Mouse (Mus musculus) olfactory bulb, adult 2 months (tissue): ENCODE data around the gene Myo5a. TPM values are rescaled to one million over a fixed set of nuclear protein-coding genes. Genes with fewer than 3 reads are reported as not detected.

Source experiments
- H3K27ac ChIP-seq: fragments of 200-500 bp; 2 replicates; pipeline ENCODE4 v1.5.1; 2012; ENCODE audit warnings: low read depth, low read length; ENCODE audit not compliant: insufficient read depth
- H3K4me1 ChIP-seq: fragments of 200-500 bp; 2 replicates; pipeline ENCODE4 v1.6.1; 2012; ENCODE audit warnings: low read length; ENCODE audit not compliant: control insufficient read depth, insufficient read depth
- H3K4me3 ChIP-seq: fragments of 200-500 bp; 2 replicates; pipeline ENCODE4 v1.5.1; 2012; ENCODE audit warnings: mild to moderate bottlenecking, low read depth, low read length, moderate library complexity; ENCODE audit not compliant: insufficient read depth
- CTCF ChIP-seq: fragments of 200-500 bp; IDR thresholded peaks from 2 replicates; pipeline ENCODE4 v1.5.1; 2012; ENCODE audit warnings: low read depth, mild to moderate bottlenecking, low read length, moderate library complexity; ENCODE audit not compliant: insufficient read depth
- POLR2A ChIP-seq: fragments of 200-500 bp; IDR thresholded peaks from 2 replicates; pipeline ENCODE4 v1.6.1; 2012; ENCODE audit warnings: mild to moderate bottlenecking, low read depth, low read length, moderate library complexity; ENCODE audit not compliant: insufficient read depth
- WGBS: fragments of 180-500 bp; shearing (Covaris S2); methylation state at CpG from one replicate; pipeline ENCODE4 v1.1.7; 2018; 5-methylcytosine and 5-hydroxymethylcytosine counted together
- polyA plus RNA-seq: library from polyadenylated mRNA; stranded (reverse); fragments of >200 nt; gene quantifications from 2 replicates; pipeline ENCODE4 v1.2.4, GENCODE M21; 2012; ENCODE audit warnings: low replicate concordance; ENCODE audit not compliant: missing spikeins, insufficient read depth, insufficient read length

Myo5a gene
- polyA plus RNA-seq, 1 experiment: 292 TPM

DNA sequence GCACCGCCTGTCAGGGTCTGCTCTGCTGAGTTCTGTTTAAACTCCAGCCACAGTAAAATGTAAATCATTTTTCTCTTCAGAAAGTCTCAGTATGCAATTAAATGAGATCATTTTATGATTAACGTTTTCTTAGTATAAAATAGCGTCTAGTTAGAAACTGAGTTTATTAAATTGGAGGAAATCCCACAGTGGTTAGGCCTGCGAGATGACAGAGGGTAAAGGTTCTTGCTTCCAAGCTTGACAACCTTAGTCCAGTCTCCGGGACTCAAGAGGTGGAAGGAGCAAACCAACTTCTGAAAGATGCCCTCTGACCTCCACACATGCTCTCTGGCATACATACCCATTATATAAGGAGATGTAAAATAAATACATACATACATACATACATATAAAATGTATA, 15.8 kb upstream of the Myo5a start:
- Histone ChIP-seq H3K4me3 (no peak overlapping the region), H3K4me1 (no peaks in the 10 kb centered on the region), H3K27ac (no peak overlapping the region)
- WGBS: 93% methylated on average over 5 of the region's 5 CpGs
- TF ChIP-seq CTCF: no peak
- TF ChIP-seq POLR2A: no peak

DNA sequence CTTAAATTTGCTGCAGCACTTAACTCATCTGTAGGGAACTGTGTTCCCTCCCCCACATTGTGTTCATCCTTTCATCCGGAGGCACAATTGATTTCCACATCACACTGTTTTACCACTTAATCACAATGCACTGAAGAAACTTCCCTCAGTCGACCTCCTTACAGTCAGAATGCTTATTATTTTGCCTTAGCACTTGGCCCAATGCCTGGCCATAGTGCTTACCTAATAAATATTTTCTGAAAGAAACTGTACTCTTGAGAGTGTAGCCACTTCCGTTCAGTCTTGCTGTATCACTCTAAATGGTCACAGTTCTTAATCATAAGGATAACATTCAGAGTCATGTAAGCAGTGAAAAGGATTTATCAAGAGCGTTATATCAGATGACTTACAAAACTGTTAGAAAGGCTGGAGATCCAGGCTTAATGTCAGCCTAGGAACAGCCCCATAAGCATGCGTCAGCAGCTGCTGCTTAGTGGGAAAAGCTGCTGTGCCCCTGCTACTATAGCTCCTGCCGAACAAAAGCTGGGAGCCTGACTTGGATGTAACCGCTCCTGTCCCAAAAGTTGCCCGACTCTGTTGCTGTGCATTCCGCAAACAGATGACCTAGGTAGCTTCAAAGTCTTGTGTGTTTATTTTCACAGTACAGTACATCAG, 6.0 kb upstream of the Myo5a start:
- 28% methylated on average over 9 of the region's 9 CpGs for WGBS
- TF ChIP-seq POLR2A (no peak), CTCF (no peak)

DNA sequence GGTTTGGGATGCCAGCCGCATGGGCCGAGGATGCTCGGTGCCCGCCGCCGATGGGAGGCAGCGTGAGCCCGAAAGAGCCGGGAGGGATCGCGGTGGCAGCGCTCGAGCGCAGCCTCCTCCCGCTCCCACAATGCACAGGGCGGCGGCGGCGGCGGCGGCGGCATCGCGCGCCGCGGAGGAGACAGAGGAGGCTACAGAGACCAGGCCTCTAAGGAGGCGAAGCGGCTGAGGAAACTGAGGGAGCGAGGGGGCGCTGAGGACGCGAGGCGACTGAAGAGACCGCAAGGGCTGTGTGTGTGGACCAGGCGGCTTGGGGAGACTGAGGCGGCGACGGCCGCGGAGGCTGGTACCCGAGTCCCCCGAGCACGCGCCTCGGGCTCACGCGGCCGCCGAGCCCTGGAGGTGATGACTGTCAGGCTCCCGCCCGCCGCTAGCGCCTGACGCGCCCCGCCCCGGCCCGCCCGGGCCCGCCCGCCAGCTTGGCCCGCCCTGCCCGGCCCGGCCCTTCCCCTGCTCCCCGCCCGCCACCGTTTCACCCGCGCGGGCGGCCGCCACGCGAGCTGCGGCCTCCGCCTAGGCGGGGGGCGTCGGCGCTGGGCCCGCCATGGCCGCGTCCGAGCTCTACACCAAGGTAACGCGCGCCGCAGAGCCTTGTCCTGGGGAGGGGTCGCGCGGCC, 352 bp downstream of the Myo5a start:
- Histone ChIP-seq H3K4me1 (no peaks in the 10 kb centered on the region), H3K27ac (peak overlapping the region; percentile 86), H3K4me3 (peak overlapping the region; percentile 88)
- no peak for TF ChIP-seq CTCF
- peak; percentile 89 for TF ChIP-seq POLR2A
- 0% methylated on average over 85 of the region's 92 CpGs for WGBS

More for the DNA sequence above, 6.0 kb upstream of the Myo5a start:
- no peak overlapping the region for H3K27ac ChIP-seq
- H3K4me3 ChIP-seq: no peak overlapping the region
- H3K4me1 ChIP-seq: peaks cover 2% of the 10 kb centered on the region; the same call in 1 of the 2 replicates

DNA sequence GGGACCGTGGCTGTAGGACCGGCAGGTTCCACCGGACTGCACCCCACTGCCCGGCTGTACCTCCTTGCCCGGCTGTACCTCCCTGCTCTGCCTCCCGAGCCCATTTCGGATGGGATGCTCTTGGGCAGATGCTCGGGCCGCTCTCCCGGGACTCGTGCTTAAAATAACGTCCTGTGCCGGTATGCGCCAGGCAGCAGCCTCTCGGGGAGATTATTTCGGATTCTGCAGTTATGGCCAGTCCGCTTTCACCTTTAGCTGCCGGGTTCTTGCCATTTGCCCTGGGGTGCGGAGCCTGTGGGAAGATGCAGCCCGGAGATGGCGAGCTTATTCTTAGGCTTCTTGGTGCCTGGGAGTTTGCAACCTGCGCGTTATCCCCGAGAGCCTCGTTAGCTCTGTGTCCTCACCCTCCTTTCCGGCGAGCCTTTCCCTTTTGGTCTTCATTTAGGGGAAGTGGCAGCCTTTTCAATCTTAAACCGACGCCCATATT, 934 bp downstream of the Myo5a start:
- under 1% methylated on average over 29 of the region's 29 CpGs for WGBS
- no peak for TF ChIP-seq POLR2A
- TF ChIP-seq CTCF: no peak
- no peaks in the 10 kb centered on the region for H3K4me1 ChIP-seq
- peak overlapping the region; percentile 84 for H3K27ac ChIP-seq
- H3K4me3 ChIP-seq: peak overlapping the region; percentile 88

DNA sequence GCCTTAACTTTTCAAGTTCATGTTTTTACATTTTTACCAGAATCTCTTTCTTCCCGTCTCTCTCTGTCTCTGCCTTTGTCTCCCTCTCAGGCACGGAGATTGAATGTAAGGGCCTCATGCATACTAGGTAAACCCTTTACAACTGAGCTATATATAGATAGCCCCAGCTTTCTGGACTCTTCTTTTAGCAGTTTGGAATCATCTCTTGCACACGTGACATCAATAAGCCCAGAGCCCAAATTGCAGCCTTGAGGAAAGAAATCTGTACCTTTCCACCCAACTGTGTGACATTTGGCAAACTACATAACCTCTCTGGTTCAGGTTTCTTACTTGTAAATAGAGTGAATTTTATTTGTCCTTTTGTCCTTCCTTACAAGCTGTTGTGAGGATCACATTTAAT, 1.5 kb downstream of the Myo5a start:
- no peak for TF ChIP-seq CTCF
- no peak for TF ChIP-seq POLR2A
- H3K4me3 ChIP-seq: no peak overlapping the region
- H3K27ac ChIP-seq: no peak overlapping the region
- no peaks in the 10 kb centered on the region for H3K4me1 ChIP-seq
- 21% methylated on average over 3 of the region's 3 CpGs for WGBS

DNA sequence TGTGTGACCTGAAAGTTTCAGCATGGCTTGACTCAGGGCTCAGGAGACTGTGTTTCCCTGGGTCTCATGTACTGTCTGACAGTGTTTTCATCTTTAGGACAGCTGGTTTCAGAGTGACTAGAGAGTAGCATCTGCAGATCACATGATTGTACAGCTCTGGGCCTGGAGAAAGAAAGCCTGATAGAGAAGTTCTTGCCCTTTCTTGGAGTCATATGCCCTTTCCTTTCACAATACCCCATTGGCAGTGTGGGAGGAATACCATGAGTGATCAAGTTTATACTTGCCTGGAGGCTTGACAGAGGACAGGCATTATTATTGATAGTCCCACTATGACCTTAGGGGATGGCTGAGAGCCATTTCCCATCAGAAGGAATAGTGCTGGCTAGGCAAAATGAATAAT, 6.4 kb downstream of the Myo5a start:
- TF ChIP-seq CTCF: no peak
- TF ChIP-seq POLR2A: no peak
- Histone ChIP-seq H3K4me1 (no peaks in the 10 kb centered on the region), H3K27ac (no peak overlapping the region), H3K4me3 (no peak overlapping the region)

DNA sequence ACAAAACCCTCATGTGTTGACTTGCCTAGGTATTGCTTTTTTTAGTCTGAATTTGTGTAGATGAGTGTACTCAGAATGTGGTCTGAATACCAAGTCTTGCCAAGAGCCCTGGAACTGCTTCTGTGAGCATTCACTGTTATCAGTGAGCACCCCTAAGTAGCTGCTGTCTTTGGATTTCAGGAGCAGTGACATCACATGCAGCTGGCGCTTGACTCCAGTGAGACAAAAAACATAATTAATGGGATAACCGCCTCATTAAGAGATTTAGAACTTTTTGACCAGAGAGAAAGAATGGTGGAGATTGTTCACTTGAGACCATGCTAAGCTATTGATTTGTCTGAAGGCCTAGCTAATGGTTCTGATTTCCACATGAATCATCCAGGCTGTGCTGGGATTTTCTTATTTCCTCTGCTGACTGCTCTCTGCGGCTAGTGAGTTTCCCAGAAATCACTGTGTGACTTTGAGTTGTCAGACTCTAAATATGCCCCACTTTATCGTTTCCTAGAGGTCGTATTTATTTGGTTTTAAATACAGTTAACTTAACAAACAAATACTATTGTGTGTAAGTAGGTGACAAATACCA, 14.5 kb downstream of the Myo5a start:
- H3K4me3 ChIP-seq: no peak overlapping the region
- no peak overlapping the region for H3K27ac ChIP-seq
- H3K4me1 ChIP-seq: peaks cover 5% of the 10 kb centered on the region
- no peak for TF ChIP-seq POLR2A
- WGBS: 8% methylated on average over 5 of the region's 5 CpGs

DNA sequence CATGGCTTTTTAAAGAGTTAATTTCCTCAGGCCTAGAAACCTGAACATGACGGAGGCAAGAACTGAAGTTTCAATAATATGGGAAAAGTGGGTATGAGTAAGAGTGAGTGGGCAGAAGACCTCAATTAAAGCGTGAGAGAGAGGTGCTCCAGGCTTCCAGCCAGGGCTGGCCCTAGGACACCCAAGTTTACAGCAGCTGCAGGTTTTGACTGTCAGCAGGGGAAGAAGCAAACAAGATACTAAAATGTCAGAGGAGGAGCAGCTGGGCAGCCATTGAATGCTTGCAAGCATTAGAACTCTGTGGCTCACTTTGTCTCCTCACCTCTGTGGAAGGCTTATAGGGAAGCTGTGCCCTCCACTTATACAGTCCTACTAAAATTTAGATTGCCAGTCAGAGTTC, 17.0 kb downstream of the Myo5a start:
- 25% methylated on average over 2 of the region's 2 CpGs for WGBS
- Histone ChIP-seq H3K4me3 (no peak overlapping the region), H3K27ac (no peak overlapping the region), H3K4me1 (peaks cover 10% of the 10 kb centered on the region)
- no peak for TF ChIP-seq CTCF
- TF ChIP-seq POLR2A: no peak

DNA sequence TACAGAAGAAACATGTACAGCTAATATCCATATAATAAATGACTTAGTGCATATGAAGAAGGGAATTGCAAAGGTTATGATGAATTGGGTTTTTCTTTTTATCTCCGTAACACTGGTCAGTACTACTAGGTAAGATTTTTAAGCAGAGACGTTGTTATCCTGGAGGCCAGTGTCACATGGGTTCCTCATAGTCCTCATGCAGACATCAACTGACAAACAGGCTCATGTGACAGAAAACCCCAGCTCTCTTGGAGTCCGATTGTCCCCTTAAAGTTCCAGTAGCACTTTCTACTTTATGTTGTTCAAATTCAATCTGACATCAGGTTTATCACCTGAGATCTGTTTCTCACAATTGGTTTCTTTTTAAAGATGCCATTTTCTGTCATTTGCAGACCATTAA, 18.5 kb downstream of the Myo5a start:
- Histone ChIP-seq H3K4me1 (peaks cover 10% of the 10 kb centered on the region), H3K27ac (no peak overlapping the region), H3K4me3 (no peak overlapping the region)
- WGBS: 86% methylated on average over 3 of the region's 3 CpGs
- TF ChIP-seq POLR2A (no peak), CTCF (no peak)
